Mouse (Mus musculus) monocyte, adult 59 days (primary cell): ENCODE data around the gene Otoa. TPM values are rescaled to one million over a fixed set of nuclear protein-coding genes. Genes with fewer than 3 reads are reported as not detected.

Source experiments
- total RNA-seq, 2 experiments: library from RNA; stranded (reverse); gene quantifications; one replicate each; pipeline ENCODE4 v1.2.4; 2023

Gene Otoa
- under 1 TPM; 0.34 to 0.39 TPM for total RNA-seq

DNA sequence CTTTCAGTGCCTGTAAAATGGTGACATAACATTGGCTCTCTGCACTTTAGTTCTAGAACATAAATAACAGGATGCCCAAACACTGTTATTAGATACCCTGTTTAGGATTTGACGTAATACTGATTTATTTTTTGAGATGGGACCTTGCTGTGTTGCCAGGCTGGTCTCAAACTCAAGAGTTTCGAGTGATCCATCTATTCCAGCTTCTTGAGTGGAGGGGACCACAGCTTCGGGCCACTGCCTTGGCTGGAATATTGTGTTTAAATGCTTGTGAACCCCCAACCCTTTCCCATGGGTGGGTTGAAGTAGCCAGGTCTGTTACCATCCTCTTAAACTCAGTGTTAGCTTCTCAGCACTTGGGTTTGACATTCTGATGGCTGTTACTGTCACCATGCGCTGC is at the start of gene Otoa:
Gene Otoa, plus strand, starts transcription at position 301 of the 400 bp plus-strand sequence.

GRCm38 (mm10) chr7:121033856-121034652 is 47.4 kb upstream of the Otoa start, which contains the start of gene Mettl9:
Gene Mettl9 (plus strand): TSS chr7:121034445.

DNA sequence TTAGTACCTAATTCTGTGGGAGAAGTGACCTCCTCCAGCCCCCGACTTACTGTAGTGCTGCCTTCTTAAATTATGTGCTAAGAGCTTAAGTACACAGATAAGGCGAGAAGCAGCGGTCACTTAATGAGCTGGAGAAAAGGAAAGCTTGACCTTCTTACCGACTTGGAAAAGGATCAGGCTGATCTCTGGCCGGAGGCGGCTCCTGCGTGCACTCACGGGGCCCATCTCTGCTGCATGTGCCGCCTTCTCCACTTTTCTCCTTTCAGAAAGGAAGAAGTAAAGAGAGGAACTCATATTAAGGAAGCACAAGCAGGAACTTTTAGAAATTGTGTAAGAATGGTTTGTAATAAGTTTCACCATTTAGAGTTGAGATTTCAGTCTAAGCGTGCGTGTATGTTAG is 7.2 kb upstream of the Otoa start, which contains the start of gene Igsf6:
Gene Igsf6, minus strand, starts transcription at position 292 of the 400 bp plus-strand sequence.

Other genes with a start within 250 kb of the Otoa start
- gene Eef2k, start 238.8 kb upstream of the Otoa start, total RNA-seq = 10 to 100 TPM; 30.1 to 33.0 TPM
- gene Polr3e, start 163.9 kb upstream of the Otoa start, total RNA-seq = 10 to 100 TPM; 16.3 to 16.5 TPM
- 1 to 10 TPM; 3.4 to 3.6 TPM for gene Cdr2, start 99.3 kb upstream of the Otoa start, total RNA-seq
- gene Mfsd13b, start 99.1 kb upstream of the Otoa start, total RNA-seq = not detected
- 10 to 100 TPM; 35.6 to 36.7 TPM for gene Mettl9, start 47.2 kb upstream of the Otoa start, total RNA-seq
- 100 to 1,000 TPM; 372 to 395 TPM for gene Igsf6, start 7.1 kb upstream of the Otoa start, total RNA-seq